Mouse (Mus musculus) cortical plate, adult 2 months (tissue): ENCODE data around the gene Galnt10. TPM values are rescaled to one million over a fixed set of nuclear protein-coding genes. Genes with fewer than 3 reads are reported as not detected.
A peak's percentile ranks its signal among the peaks of the same experiment; 100 is the strongest.

Experiments
- H3K27ac ChIP-seq: fragments of 200-500 bp; 2 replicates; pipeline ENCODE4 v1.5.1; 2012; ENCODE audit warnings: low read length, control low read depth, inconsistent platforms; ENCODE audit not compliant: insufficient read depth
- H3K4me1 ChIP-seq: fragments of 200-500 bp; 2 replicates; pipeline ENCODE4 v1.6.1; 2011; ENCODE audit warnings: low read length; ENCODE audit not compliant: control insufficient read depth, insufficient read depth
- H3K4me3 ChIP-seq: fragments of 200-500 bp; 2 replicates; pipeline ENCODE4 v1.5.1; 2011; ENCODE audit warnings: mild to moderate bottlenecking, low read length, control low read depth; ENCODE audit not compliant: insufficient read depth
- CTCF ChIP-seq: fragments of 200-500 bp; IDR thresholded peaks from 2 replicates; pipeline ENCODE4 v1.5.1; 2011; ENCODE audit warnings: mild to moderate bottlenecking, control low read depth, low read length; ENCODE audit not compliant: insufficient read depth; ENCODE audit errors: extremely low read depth
- POLR2A ChIP-seq: fragments of 200-500 bp; IDR thresholded peaks from 2 replicates; pipeline ENCODE4 v1.6.1; 2011; ENCODE audit warnings: mild to moderate bottlenecking, low read length, control low read depth; ENCODE audit not compliant: insufficient read depth; ENCODE audit errors: extremely low read depth
- polyA plus RNA-seq: library from polyadenylated mRNA; depleted of rRNA; stranded (reverse); fragments of >200 nt; gene quantifications from 2 replicates; pipeline ENCODE4 v1.2.3, GENCODE M21; 2012

The Galnt10 gene
- polyA plus RNA-seq, 1 experiment: 6.4 TPM

- Histone ChIP-seq H3K27ac (no peak overlapping the region), H3K4me1 (no peaks in the 10 kb centered on the region), H3K4me3 (no peak overlapping the region)
- no peak for TF ChIP-seq POLR2A
- TF ChIP-seq CTCF: no peak
Measured at GRCm38 (mm10) chr11:57771676-57772075, 126.4 kb downstream of the Galnt10 start.

- TF ChIP-seq CTCF (no peak), POLR2A (no peak)
- Histone ChIP-seq H3K4me1 (no peaks in the 10 kb centered on the region), H3K4me3 (no peak overlapping the region), H3K27ac (no peak overlapping the region)
Measured at GRCm38 (mm10) chr11:57773479-57773878, 128.2 kb downstream of the Galnt10 start.

- no peak for TF ChIP-seq CTCF
- TF ChIP-seq POLR2A: no peak
- H3K4me3 ChIP-seq: no peak overlapping the region
- H3K4me1 ChIP-seq: no peaks in the 10 kb centered on the region
- no peak overlapping the region for H3K27ac ChIP-seq
Measured at GRCm38 (mm10) chr11:57773936-57774335, 128.7 kb downstream of the Galnt10 start.

- Histone ChIP-seq H3K4me1 (no peaks in the 10 kb centered on the region), H3K27ac (no peak overlapping the region), H3K4me3 (no peak overlapping the region)
- TF ChIP-seq POLR2A: no peak
- no peak for TF ChIP-seq CTCF
Measured at GRCm38 (mm10) chr11:57775868-57776267, 130.6 kb downstream of the Galnt10 start.

GRCm38 (mm10) chr11:57776546-57776945 is 131.3 kb downstream of the Galnt10 start:
- TF ChIP-seq CTCF (no peak), POLR2A (no peak)
- H3K27ac ChIP-seq: no peak overlapping the region
- no peaks in the 10 kb centered on the region for H3K4me1 ChIP-seq
- no peak overlapping the region for H3K4me3 ChIP-seq

GRCm38 (mm10) chr11:57778349-57778748 is 133.1 kb downstream of the Galnt10 start:
- TF ChIP-seq POLR2A: no peak
- TF ChIP-seq CTCF: peak; percentile 93
- Histone ChIP-seq H3K4me3 (no peak overlapping the region), H3K27ac (no peak overlapping the region), H3K4me1 (no peaks in the 10 kb centered on the region)

- TF ChIP-seq CTCF (no peak), POLR2A (no peak)
- no peak overlapping the region for H3K4me3 ChIP-seq
- no peaks in the 10 kb centered on the region for H3K4me1 ChIP-seq
- no peak overlapping the region for H3K27ac ChIP-seq
Measured at GRCm38 (mm10) chr11:57779824-57780223, 134.6 kb downstream of the Galnt10 start.

- Histone ChIP-seq H3K4me1 (no peaks in the 10 kb centered on the region), H3K4me3 (no peak overlapping the region), H3K27ac (no peak overlapping the region)
- TF ChIP-seq POLR2A (no peak), CTCF (peak; percentile 38)
Measured at GRCm38 (mm10) chr11:57786616-57787418, 141.6 kb downstream of the Galnt10 start.

- no peaks in the 10 kb centered on the region for H3K4me1 ChIP-seq
- no peak overlapping the region for H3K27ac ChIP-seq
- H3K4me3 ChIP-seq: no peak overlapping the region
- TF ChIP-seq CTCF: peak; percentile 59
- TF ChIP-seq POLR2A: no peak
Measured at GRCm38 (mm10) chr11:57787913-57788312, 142.7 kb downstream of the Galnt10 start.

GRCm38 (mm10) chr11:57790866-57791535 is 145.8 kb downstream of the Galnt10 start:
- Histone ChIP-seq H3K27ac (no peak overlapping the region), H3K4me3 (no peak overlapping the region), H3K4me1 (no peaks in the 10 kb centered on the region)
- TF ChIP-seq CTCF (no peak), POLR2A (no peak)
